Mouse (Mus musculus) liver, embryonic 11.5 days (tissue): ENCODE measurements around the gene Mid1. TPM values are rescaled to one million over a fixed set of nuclear protein-coding genes. Genes with fewer than 3 reads are reported as not detected.
"Not testable (repeated sequence)": the region's sequence is repeated elsewhere in the genome, so short reads cannot be mapped to it uniquely, and the experiment has no call there.

Source experiments
- ATAC-seq: fragments of 200-750 bp; cut with Nextera tagmentation; replicated peaks from 2 replicates; pipeline ENCODE4 v1.8.0; 2017; ENCODE audit warnings: moderate number of reproducible peaks, mild to moderate bottlenecking, moderate TSS enrichment, moderate library complexity; ENCODE audit not compliant: low FRiP score
- DNase-seq: peaks from one replicate; pipeline ENCODE4 v3.0.0-alpha.2; 2017; ENCODE audit warnings: low spot score
- H3K27ac ChIP-seq: fragments of 300-500 bp; sonication (generic); 2 replicates; pipeline ENCODE4 v1.5.1; 2014; ENCODE audit warnings: mild to moderate bottlenecking, low read depth, low read length, control low read depth
- H3K27me3 ChIP-seq: fragments of 300-500 bp; sonication (generic); replicated peaks from 2 replicates; pipeline ENCODE4 v1.6.1; 2014; ENCODE audit warnings: low read length, mixed read lengths; ENCODE audit not compliant: control insufficient read depth, insufficient read depth
- H3K36me3 ChIP-seq: fragments of 300-500 bp; sonication (generic); 2 replicates; pipeline ENCODE4 v1.6.1; 2014; ENCODE audit warnings: mild to moderate bottlenecking, low read length, moderate library complexity, mixed read lengths; ENCODE audit not compliant: control insufficient read depth, insufficient read depth
- H3K4me1 ChIP-seq: fragments of 300-500 bp; sonication (generic); replicated peaks from 2 replicates; pipeline ENCODE4 v1.6.1; 2014; ENCODE audit warnings: low read length, mixed read lengths; ENCODE audit not compliant: control insufficient read depth, insufficient read depth
- H3K4me2 ChIP-seq: fragments of 300-500 bp; sonication (generic); 2 replicates; pipeline ENCODE4 v1.6.1; 2014; ENCODE audit warnings: mild to moderate bottlenecking, control low read depth, moderate library complexity
- H3K4me3 ChIP-seq: fragments of 300-500 bp; sonication (generic); 2 replicates; pipeline ENCODE4 v1.5.1; 2014; ENCODE audit warnings: low read depth, low read length, control low read depth
- H3K9ac ChIP-seq: fragments of 300-500 bp; sonication (generic); 2 replicates; pipeline ENCODE4 v1.6.1; 2014; ENCODE audit warnings: low read depth, low read length, control low read depth
- H3K9me3 ChIP-seq: fragments of 300-500 bp; sonication (generic); 2 replicates; pipeline ENCODE4 v1.6.1; 2016; ENCODE audit warnings: low read length, inconsistent platforms, mixed read lengths; ENCODE audit not compliant: control insufficient read depth
- WGBS: fragments of 180-500 bp; shearing (Covaris S2); extraction: QIAGEN DNeasy Blood & Tissue Kit; methylation state at CpG from one replicate; pipeline ENCODE4 v1.1.7; 2014; 5-methylcytosine and 5-hydroxymethylcytosine counted together
- polyA plus RNA-seq: library from polyadenylated mRNA; unstranded; fragments of >200 nt; fragmentation: Nextera tagmentation; extraction: Ambion mirVana; gene quantifications from 2 replicates; pipeline ENCODE4 v1.2.1, GENCODE M21; 2014

The Mid1 gene
- polyA plus RNA-seq, 1 experiment from 2014 or later, result 6.7 TPM

GRCm38 (mm10) chrX:169986519-169987367 is 301.7 kb downstream of the Mid1 start:
- 52% methylated on average over 46 of the region's 51 CpGs for WGBS

GRCm38 (mm10) chrX:169987368-169987837 is 302.4 kb downstream of the Mid1 start:
- not testable (repeated sequence) for H3K27me3 ChIP-seq, H3K9ac ChIP-seq, H3K4me3 ChIP-seq, H3K4me1 ChIP-seq, H3K4me2 ChIP-seq, H3K27ac ChIP-seq
- WGBS, result 85% methylated on average over 28 of the region's 28 CpGs
- ATAC-seq (0 out of 2 replicates have a peak, but pooled peaks have one; percentile 3), DNase-seq (peak; percentile 71)
- Histone ChIP-seq H3K9me3 (peaks cover 65% of the 10 kb centered on the region), H3K36me3 (peaks cover 63% of the 10 kb centered on the region)

More at GRCm38 (mm10) chrX:169986519-169987367, 301.7 kb downstream of the Mid1 start:
- peak overlapping the region; percentile 44 for H3K4me2 ChIP-seq
- H3K27ac ChIP-seq, H3K27me3 ChIP-seq, H3K4me1 ChIP-seq, H3K9ac ChIP-seq: not testable (repeated sequence)
- peak overlapping the region; percentile 21 for H3K4me3 ChIP-seq
- peak; percentile 86 for ATAC-seq
- H3K36me3 ChIP-seq, result peaks cover 69% of the 10 kb centered on the region
- peak; percentile 74 for DNase-seq
- H3K9me3 ChIP-seq, result peaks cover 67% of the 10 kb centered on the region

GRCm38 (mm10) chrX:169988571-169989218 is 303.7 kb downstream of the Mid1 start:
- peaks cover 62% of the 10 kb centered on the region for H3K9me3 ChIP-seq
- not testable (repeated sequence) for H3K27ac ChIP-seq, H3K27me3 ChIP-seq, H3K4me1 ChIP-seq, H3K9ac ChIP-seq, H3K4me2 ChIP-seq, H3K4me3 ChIP-seq
- 90% methylated on average over 56 of the region's 56 CpGs for WGBS
- ATAC-seq (peak; percentile 6; the same call in 1 of the 2 replicates), DNase-seq (peak; percentile 70)
- H3K36me3 ChIP-seq, result peaks cover 50% of the 10 kb centered on the region

GRCm38 (mm10) chrX:169989219-169989595 is 304.2 kb downstream of the Mid1 start:
- not testable (repeated sequence) for H3K27me3 ChIP-seq, H3K4me2 ChIP-seq, H3K4me1 ChIP-seq, DNase-seq, H3K9ac ChIP-seq, H3K4me3 ChIP-seq, H3K27ac ChIP-seq
- Histone ChIP-seq H3K9me3 (peaks cover 60% of the 10 kb centered on the region), H3K36me3 (peaks cover 49% of the 10 kb centered on the region)
- peak; percentile 4; the same call in 1 of the 2 replicates for ATAC-seq
- 85% methylated on average over 8 of the region's 8 CpGs for WGBS

- H3K4me2 ChIP-seq, H3K9ac ChIP-seq, H3K27ac ChIP-seq, H3K27me3 ChIP-seq, H3K4me1 ChIP-seq, H3K4me3 ChIP-seq, ATAC-seq: not testable (repeated sequence)
- Histone ChIP-seq H3K9me3 (peaks cover 57% of the 10 kb centered on the region), H3K36me3 (peaks cover 45% of the 10 kb centered on the region)
- 76% methylated on average over 56 of the region's 56 CpGs for WGBS
- DNase-seq, result peak; percentile 76
These were observed 305.0 kb downstream of the Mid1 start for GRCm38 (mm10) chrX:169989691-169990631.

- peak; percentile 37 for ATAC-seq
- not testable (repeated sequence) for H3K4me1 ChIP-seq, H3K27me3 ChIP-seq, H3K4me3 ChIP-seq, H3K27ac ChIP-seq, H3K9ac ChIP-seq, DNase-seq
- WGBS, result 19% methylated on average over 17 of the region's 28 CpGs
- H3K36me3 ChIP-seq, result peaks cover 36% of the 10 kb centered on the region
- H3K9me3 ChIP-seq, result peaks cover 53% of the 10 kb centered on the region
- H3K4me2 ChIP-seq, result 0 out of 2 replicates have a peak overlapping the region, but pooled peaks have one; percentile 13
These were observed 306.3 kb downstream of the Mid1 start for GRCm38 (mm10) chrX:169991128-169991873.

- not testable (repeated sequence) for H3K4me2 ChIP-seq, H3K27ac ChIP-seq, ATAC-seq, H3K4me3 ChIP-seq, H3K9ac ChIP-seq, H3K27me3 ChIP-seq, H3K4me1 ChIP-seq
- Histone ChIP-seq H3K9me3 (peaks cover 47% of the 10 kb centered on the region), H3K36me3 (peaks cover 30% of the 10 kb centered on the region)
- 19% methylated on average over 10 of the region's 15 CpGs for WGBS
- peak; percentile 26 for DNase-seq
These were observed 307.3 kb downstream of the Mid1 start for GRCm38 (mm10) chrX:169992086-169992930.
